Mouse (Mus musculus) cerebellum, adult 2 months (tissue): Measurements from ENCODE around the gene Ptbp1. TPM values are rescaled to one million over a fixed set of nuclear protein-coding genes. Genes with fewer than 3 reads are reported as not detected.
"Not testable (repeated sequence)": the region's sequence is repeated elsewhere in the genome, so short reads cannot be mapped to it uniquely, and the experiment has no call there.

Experiments
- DNase-seq, 2 experiments: peaks; one replicate each; pipeline ENCODE4 v3.0.0; 2021
- H3K27ac ChIP-seq: fragments of 200-500 bp; 2 replicates; pipeline ENCODE4 v1.5.1; 2012; ENCODE audit warnings: low read length, control low read depth, inconsistent platforms; ENCODE audit not compliant: insufficient read depth
- H3K27me3 ChIP-seq: fragments of 200-500 bp; 2 replicates; pipeline ENCODE4 v1.6.1; 2012; ENCODE audit warnings: inconsistent platforms, mild to moderate bottlenecking, low read length, moderate library complexity; ENCODE audit not compliant: control insufficient read depth, insufficient read depth
- H3K4me1 ChIP-seq: fragments of 200-500 bp; 2 replicates; pipeline ENCODE4 v1.6.1; 2011; ENCODE audit warnings: low read length; ENCODE audit not compliant: control insufficient read depth, insufficient read depth
- H3K4me3 ChIP-seq: fragments of 200-500 bp; replicated peaks from 2 replicates; pipeline ENCODE3; 2011; ENCODE audit warnings: mild to moderate bottlenecking, low read depth, low read length, control low read depth; ENCODE audit not compliant: insufficient read depth
- CTCF ChIP-seq: fragments of 200-500 bp; IDR thresholded peaks from 2 replicates; pipeline ENCODE4 v1.5.1; 2011; ENCODE audit warnings: low read depth, mild to moderate bottlenecking, control low read depth, low read length, moderate library complexity, borderline replicate concordance; ENCODE audit not compliant: insufficient read depth
- POLR2A ChIP-seq: fragments of 200-500 bp; IDR thresholded peaks from 2 replicates; pipeline ENCODE4 v1.6.1; 2011; ENCODE audit warnings: low read length, control low read depth, borderline replicate concordance; ENCODE audit not compliant: insufficient read depth
- WGBS: fragments of 180-500 bp; shearing (Covaris S2); methylation state at CpG from one replicate; pipeline ENCODE4 v1.1.7; 2018; 5-methylcytosine and 5-hydroxymethylcytosine counted together
- polyA plus RNA-seq: library from polyadenylated mRNA; depleted of rRNA; stranded (reverse); fragments of >200 nt; gene quantifications from 2 replicates; pipeline ENCODE4 v1.2.3, GENCODE M21; 2012

Ptbp1 gene
- polyA plus RNA-seq, 1 experiment = 64.2 TPM

DNA sequence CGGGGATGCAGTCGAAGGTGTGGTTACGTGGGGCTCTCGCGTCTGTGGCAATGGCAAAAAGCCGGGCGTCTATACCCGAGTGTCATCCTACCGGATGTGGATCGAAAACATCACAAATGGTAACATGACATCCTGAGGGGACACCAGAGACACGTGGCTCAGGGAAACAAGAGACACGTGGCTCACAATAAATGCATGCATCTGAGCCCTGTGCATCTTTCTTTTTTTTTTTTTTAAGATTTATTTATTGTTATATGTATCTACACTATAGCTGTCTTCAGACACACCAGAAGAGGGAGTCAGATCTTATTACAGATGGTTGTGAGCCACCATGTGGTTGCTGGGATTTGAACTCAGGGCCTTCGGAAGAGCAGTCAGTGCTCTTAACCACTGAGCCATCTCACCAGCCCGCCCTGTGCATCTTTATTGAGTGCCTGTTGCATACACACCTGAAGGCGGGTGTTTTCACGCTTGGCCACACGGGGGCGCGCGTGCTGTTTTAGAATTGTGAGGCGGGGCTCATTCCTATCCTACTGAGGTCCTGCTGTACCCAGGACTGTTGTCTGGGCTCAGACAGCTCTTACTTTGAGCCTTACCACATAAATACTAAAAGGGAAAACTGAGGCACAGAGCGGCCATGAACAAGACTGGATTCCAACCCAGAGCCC is 38.4 kb downstream of the Ptbp1 start:
- WGBS = 39% methylated on average over 22 of the region's 22 CpGs
- peak; percentile 75 to 86 for DNase-seq
- not testable (repeated sequence) for H3K27me3 ChIP-seq, H3K4me1 ChIP-seq, H3K27ac ChIP-seq, H3K4me3 ChIP-seq
- peak; percentile 74 for TF ChIP-seq CTCF

DNA sequence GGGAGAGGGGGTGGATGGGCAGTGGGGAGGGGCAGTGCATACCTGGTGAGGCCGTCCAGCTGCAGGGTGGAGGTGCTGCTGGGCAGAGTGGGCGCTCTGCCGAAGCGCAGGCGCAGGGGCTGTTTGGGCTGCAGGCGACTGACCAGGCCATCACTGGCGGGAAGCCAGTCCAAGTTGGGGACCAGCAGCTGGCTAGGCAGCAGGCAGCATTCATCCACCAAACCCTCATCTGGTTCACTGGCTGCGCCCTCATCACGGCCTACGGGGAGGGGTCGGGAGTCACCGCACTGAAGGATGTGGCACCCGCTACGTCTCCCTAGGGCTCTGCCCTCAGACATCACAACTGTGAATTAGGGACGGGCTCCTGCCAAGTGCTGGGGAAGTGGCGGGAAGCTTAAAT is 42.1 kb downstream of the Ptbp1 start:
- TF ChIP-seq CTCF (no peak), POLR2A (no peak)
- Histone ChIP-seq H3K4me1 (peaks cover 8% of the 10 kb centered on the region), H3K27ac (no peak overlapping the region), H3K4me3 (no peak overlapping the region), H3K27me3 (no peaks in the 10 kb centered on the region)
- WGBS = 57% methylated on average over 16 of the region's 16 CpGs
- DNase-seq = no peak

DNA sequence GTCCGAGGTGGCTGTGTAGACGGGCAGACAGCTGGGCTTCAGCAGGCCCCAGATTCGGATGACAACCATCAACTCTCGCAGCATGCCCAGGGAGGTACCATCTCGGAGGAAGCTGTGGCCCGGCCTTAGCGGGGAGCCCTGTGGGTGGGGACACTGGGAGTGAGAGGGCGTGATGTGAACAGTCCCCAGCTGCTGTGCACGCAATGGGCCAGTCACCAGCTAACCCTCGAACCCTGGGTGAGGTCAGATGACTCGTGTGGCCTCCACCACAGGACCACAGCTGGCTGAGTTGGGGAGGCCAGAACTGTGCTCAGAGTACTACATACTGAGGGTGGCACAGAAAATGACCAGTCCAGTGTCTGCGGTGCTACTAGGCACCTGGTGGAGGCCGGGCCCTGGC is 42.6 kb downstream of the Ptbp1 start:
- no peak for TF ChIP-seq POLR2A
- TF ChIP-seq CTCF = no peak
- H3K27me3 ChIP-seq = no peaks in the 10 kb centered on the region
- H3K4me1 ChIP-seq = peaks cover 8% of the 10 kb centered on the region
- DNase-seq = no peak
- no peak overlapping the region for H3K4me3 ChIP-seq
- WGBS = 83% methylated on average over 13 of the region's 13 CpGs
- H3K27ac ChIP-seq = no peak overlapping the region

DNA sequence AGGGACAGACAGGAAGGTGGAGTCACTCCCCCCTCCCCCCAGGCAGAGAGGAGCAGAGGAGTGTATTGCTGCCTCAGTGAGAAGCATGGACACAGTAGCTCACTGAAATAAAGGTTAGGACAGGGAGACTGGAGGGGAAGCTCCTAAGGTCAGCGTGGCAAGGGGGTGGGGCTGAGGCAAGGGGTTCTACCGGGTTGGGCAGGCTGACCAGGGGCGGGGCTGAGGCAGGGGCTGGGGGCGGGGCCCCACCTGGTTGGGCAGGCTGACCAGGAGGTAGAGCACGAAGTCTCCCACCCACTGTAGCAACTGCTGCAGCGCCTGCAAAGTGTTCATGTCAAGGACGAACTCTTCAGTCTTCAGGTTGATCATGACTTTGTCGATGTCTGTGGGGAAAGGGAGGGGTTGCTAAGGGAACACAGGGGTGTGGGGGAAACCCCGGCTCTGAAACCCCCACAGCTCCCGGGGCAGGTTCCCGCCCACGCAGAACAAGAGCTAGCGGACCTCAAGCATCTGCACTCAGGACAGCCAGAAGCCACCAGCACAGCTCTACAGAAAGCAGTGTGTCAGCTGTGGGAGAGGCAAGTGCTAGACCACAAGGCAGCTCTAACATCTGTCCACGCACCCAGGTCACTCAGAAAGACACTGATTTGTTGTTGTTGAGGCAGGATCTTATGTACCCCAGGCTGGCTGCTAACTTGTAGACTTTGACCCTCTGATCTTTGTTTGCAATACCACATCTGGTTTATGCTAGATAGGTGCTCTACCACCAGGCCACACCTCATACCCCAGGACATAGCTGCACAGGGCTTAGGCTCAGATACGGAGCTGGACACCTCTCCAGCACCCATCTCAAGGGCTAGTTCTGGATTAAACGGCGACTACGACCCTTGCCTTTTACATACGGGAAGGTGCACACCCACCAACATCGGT is 43.4 kb downstream of the Ptbp1 start:
- Histone ChIP-seq H3K27ac (no peak overlapping the region), H3K4me1 (peaks cover 8% of the 10 kb centered on the region), H3K4me3 (no peak overlapping the region), H3K27me3 (no peaks in the 10 kb centered on the region)
- DNase-seq = no peak
- WGBS = 78% methylated on average over 20 of the region's 20 CpGs
- no peak for TF ChIP-seq CTCF
- no peak for TF ChIP-seq POLR2A

DNA sequence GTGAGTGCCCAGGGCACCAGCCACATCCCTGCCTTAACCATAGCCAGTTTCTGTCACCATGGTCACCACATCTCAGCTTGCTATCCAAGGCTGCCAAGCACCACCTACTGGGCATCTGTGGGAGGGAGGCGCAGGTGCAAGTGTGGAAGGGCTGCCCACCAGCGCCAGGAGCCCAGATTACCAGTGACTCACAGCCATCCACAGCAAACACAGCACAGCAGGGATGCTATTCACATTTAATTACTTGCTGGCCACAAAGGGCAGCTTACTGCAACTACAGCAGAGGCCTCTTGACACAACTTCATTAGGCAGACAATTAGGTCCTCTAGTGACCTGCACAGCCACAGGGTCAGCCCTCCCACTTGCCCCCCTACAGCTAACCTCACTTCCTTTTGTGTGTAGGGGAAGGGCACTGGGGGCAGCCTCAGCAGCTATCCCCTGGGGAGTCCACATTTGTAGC is 46.8 kb downstream of the Ptbp1 start:
- H3K4me3 ChIP-seq = no peak overlapping the region
- peak; percentile 46 to 55 for DNase-seq
- WGBS = 11% methylated on average over 2 of the region's 2 CpGs
- H3K27ac ChIP-seq = no peak overlapping the region
- H3K4me1 ChIP-seq = peaks cover 8% of the 10 kb centered on the region
- H3K27me3 ChIP-seq = no peaks in the 10 kb centered on the region
- TF ChIP-seq CTCF (no peak; the same call in 1 of the 2 replicates), POLR2A (no peak)

DNA sequence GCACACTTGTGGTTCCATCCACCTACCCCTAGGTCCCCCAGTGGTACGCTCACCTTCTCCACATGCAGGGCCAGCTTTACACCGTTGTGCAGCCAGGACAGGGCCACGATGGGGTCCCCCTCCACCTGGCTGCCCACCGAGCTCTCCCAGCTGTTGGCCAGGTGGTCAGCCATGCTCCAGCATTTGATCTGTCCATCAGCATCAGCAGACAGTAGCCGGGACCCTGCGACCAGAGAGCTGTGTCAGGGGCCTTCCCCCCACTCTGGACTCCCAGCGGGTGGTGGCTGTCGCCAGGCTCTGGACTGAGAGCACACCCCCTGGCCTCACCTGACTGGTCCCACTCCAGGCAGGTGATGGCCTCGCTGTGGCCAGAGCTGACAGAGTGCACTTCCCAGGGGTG is 52.5 kb downstream of the Ptbp1 start:
- TF ChIP-seq POLR2A (no peak), CTCF (no peak)
- Histone ChIP-seq H3K4me3 (no peak overlapping the region), H3K4me1 (peaks cover 8% of the 10 kb centered on the region), H3K27me3 (no peaks in the 10 kb centered on the region), H3K27ac (no peak overlapping the region)
- DNase-seq = no peak
- WGBS = 90% methylated on average over 9 of the region's 9 CpGs

DNA sequence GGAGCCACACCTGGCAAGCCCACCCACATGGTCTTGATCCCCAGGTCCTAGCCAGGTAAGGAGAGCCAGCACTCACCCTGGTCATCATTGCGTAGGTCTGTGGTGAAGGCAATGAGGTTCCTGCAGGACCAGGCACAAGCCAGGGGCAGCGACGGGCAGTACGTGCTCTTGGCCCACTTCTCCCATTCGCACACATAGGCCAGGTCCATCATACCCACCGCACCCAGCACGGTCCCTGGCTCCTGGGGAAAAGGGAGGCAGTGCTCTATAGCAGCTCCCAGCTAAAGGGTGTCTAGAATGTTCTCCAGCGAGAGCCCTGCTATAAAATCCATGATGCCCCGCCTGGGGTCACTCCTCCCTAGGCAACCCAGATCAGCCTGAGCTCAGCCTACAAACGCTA is 53.2 kb downstream of the Ptbp1 start:
- Histone ChIP-seq H3K4me3 (no peak overlapping the region), H3K27me3 (no peaks in the 10 kb centered on the region), H3K4me1 (peaks cover 8% of the 10 kb centered on the region), H3K27ac (no peak overlapping the region)
- 94% methylated on average over 10 of the region's 10 CpGs for WGBS
- DNase-seq = no peak
- TF ChIP-seq CTCF = no peak
- TF ChIP-seq POLR2A = no peak
